Mouse (Mus musculus): Measurements from ENCODE around the gene Slc38a1. TPM values are rescaled to one million over a fixed set of nuclear protein-coding genes. Genes with fewer than 3 reads are reported as not detected.

The Slc38a1 gene
- total RNA-seq, 4 experiments from 2014 or later: 84.8 to 97.3 (median 90.0) TPM

DNA sequence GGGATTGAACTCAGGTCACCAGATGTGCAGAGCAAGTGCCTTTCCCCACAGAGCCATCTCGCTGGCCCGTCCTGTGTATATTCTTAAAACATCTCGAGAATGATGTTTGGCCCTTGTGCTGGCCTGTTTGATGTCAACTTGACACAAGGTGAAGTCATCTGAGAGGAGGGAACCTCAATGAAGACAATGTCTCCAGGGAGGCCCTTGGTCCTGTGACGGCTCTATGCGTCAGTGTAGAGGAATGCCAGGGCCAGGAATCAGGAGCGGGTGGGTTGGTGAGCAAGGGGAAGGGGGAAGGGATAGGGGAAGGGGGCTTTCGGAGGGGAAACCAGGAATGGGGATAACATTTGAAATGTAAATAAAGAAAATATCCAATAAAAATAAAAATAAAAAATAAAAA lies 25.2 kb downstream of the Slc38a1 start:
- DNase-seq (ENCODE audit: low spot score in 2 of 2): no peak

DNA sequence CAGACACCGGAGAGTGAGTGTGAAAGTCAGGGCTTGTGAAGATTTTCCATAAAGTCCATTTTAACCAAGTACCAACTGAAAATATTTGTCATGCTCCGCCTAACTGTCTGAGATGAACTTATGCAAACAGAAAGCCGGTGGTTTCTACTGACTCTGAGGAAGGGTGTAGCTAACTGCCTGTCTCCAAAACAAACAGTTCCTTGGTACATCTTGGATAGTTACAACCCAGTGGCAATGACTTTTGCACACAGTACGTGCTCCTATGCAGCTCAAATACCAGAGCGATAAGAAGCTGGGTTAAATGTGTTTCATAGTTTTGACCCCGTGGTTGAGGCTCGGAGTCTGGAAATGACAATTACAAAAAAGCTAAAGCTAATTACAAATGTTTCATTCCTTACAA lies 34.0 kb downstream of the Slc38a1 start:
- no peak for DNase-seq (ENCODE audit: low spot score in 2 of 2)

DNA sequence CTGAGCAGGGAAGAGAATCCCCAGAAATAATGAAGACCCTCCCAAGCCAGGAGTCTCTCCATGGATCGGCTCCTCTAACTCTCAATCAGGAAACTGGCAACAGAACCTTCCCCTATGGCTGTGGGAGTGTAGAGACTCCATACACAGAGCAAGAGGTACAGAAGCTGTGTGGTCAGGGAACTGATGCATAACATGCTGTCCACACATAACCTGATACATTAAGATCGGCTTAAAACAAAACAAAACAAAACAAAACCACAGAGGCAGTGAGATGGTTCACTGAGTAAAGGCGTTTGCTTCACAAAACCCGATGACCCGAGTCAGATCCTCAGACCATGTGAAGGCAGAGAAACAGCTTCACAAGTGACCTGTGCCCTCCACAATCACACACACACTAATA lies 35.3 kb downstream of the Slc38a1 start:
- no peak for DNase-seq (ENCODE audit: low spot score in 2 of 2)

DNA sequence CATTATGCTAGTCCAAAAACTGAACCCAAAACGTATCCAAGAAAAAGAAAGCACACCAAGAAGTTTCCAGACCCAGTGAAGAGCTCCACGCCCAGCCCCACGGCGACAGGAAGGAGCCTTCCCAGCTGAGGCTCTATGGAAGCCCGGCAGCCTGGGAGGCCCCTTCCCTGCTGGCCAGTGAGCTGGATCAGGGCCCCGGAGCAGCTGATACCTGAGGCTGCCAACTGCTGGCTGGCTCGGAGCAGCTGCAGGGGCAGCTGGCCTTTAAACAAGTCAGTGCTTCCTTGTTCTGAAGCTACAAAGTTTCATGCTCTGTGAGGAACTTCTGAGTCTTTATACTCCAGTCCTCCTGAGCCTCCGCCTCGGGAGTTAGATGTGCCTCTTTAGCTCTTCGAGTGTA lies 38.4 kb downstream of the Slc38a1 start:
- DNase-seq (ENCODE audit: low spot score in 2 of 2): peak; percentile 35 to 37

DNA sequence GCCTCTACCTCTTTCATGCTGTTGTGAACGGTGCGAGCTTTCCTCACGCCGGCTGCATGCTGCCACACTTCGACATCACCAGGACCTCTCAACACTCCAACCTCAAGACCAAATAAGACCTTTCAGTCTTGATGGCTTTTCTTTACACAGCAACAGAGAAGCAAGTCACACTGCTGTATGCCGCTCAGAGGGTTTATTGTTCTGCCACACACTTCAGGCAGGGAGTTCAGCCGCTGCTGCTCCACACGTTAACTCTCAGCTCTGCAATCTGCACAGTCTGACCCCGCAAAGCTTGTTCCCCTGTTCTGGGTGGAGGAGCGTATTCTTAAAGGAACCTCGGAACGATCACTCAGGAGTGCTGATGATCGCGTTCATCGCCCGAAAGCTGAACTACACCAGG lies 40.7 kb downstream of the Slc38a1 start:
- DNase-seq (ENCODE audit: low spot score in 2 of 2): no peak

DNA sequence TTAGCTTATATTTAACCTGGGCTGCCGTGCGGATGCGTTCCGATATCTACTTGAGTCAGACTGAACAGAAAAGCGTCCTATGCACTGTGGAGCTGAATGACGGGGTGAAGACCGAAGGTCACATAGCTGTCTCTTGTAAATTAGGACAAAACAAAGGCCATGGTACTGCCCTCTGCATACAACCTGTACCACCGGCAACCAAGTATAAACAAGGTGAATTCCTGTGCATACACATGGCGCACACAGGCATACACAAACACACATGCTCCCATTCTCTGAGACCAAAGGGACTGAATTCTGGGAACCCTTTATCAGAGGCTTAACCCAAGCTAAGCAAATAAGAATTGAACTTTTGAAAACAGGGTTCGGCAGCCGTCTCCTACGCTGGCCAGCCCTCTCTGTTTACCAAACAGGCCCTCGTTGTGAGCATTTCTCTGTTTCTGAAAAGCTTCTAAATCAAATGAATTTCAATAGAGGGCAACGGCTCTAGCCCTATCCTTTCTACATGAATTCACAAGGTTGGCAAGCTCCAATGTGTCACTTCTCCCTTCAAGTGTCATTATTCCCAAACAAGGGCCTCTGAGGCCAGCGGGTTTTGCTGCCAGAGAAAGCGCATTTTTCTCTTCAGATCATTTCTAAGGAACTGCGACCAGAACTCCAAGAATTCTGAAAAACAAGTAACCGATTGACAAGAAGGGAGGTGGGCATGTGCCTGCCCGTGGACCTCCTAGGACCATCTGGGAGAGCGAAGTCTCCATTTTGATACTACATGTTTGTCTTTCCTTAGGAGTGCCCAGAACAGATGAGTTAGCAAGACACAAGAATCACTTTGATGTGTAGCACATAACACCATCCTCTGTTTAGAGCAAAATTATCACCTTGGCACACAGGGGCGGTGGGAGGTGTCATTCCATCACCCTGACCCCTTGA lies 42.6 kb downstream of the Slc38a1 start:
- peak; percentile 37 to 55 for DNase-seq (ENCODE audit: low spot score in 2 of 2)

DNA sequence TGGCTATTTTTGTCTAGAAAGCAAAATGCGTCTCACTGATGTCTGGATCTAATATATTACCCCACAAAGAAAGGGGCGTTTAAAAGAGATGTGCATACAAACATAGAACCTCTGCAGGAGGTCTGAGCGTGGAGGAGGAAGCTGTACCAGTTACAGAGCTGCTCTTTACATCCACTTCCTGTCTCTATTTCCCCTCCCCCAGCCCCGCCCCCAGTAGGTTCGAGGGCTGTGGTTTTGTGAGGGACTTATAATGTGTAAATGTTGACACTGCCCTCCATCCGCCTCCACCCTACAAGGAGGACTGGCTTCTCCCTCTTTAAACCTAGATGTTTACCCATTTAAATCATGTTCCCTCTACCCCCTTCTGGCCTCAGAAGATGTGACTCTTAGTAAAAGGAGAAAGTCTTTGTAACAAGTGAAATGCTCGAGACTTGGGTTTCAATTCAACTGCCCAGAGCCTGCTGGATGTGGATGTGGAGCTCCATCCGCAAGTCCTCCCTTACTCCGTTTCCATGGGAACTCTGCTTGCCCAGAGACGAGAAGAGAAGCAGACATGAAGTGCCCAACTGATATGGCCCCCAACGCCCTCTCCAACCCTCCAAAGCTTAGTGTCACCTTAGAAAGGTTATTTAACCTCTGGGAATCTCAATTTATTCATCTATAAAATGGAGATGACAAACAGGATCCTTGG lies 43.7 kb downstream of the Slc38a1 start:
- no peak for DNase-seq (ENCODE audit: low spot score in 2 of 2)

DNA sequence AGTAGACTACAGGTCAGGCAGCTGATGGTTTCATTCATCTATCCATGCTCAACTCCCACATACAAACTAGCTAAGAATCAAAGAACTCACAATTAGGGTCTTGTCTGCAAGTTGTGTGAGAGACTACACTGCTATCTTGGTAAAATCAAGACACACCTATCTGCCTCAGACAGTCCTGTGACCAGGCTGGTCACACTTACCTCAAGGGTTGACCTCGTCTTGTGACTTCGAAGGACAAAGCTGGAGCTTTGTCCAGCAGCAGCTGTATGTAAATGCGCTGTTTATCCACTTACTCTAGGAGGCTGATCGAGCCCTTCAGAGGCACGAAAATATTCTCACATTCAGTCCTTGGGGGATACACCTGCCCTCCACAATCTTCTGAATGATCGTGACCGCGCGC lies 45.6 kb downstream of the Slc38a1 start:
- DNase-seq (ENCODE audit: low spot score in 2 of 2): no peak

DNA sequence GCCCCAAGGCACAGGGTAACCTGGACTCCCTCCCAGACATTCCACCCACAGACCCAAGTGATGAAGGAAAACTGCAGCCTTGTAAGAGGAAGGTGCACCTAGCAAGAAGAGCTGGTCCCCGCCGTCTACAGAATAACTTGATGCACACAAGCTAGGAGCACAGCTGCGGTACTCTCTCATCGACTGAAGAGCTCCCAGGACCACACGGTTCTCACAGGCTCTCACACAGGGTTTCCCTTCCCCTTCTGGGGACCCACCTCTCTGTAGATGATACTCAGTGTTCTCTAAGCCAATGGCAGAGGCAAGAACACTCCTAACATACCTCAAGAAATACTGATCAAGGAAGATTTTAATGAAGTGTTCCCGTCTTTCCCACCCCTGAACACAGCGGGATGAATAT lies 48.4 kb downstream of the Slc38a1 start:
- DNase-seq (ENCODE audit: low spot score in 2 of 2): no peak

DNA sequence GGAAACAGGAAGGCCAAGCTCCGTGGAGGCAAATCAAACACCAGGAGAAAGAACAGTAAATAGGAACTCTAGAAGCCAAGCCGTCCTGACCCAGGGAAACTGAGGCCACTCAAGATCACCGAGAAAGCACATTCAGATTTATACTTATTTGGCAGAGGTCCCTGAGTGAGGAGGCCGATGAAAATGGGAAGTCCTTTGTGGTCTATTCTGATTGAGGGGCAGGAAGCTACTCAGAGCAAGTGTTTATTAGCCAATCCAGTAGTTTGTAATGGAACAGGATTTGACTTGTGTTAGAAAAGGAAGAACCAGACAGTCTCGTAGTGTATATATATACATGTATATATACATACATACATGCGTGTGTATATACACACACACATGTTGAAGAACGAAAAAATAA lies 48.8 kb downstream of the Slc38a1 start:
- DNase-seq (ENCODE audit: low spot score in 2 of 2): no peak

GRCm38 (mm10) chr15:96593457-96593856 lies 49.3 kb downstream of the Slc38a1 start:
- no peak for DNase-seq (ENCODE audit: low spot score in 2 of 2)

- DNase-seq (ENCODE audit: low spot score in 2 of 2): no peak
These were observed 49.7 kb downstream of the Slc38a1 start for GRCm38 (mm10) chr15:96592976-96593375.

DNA sequence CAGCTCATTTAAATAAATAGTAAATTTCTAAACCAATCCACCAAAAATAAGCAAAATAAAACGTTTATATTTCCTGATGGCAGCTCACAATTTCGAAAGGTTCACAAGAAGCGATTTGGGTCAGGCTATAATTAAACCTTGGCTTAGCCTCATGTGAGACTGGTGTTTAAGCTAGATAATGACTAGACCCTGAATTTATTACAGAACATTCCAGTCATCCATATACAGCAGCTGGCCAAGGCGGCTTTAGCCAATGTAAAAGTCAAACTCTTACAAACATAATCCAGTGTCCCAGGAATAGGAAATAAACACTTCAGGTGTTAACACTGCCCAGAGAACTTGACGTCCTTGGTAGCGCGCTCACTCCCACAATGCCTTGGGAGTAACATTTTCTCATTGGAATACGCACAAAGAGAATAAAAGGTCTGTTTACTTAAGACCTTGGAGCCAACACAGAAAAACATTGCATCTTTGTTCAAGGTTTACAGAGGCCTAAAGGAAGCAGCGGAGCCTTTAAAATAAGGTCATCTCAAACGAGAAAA lies 50.8 kb downstream of the Slc38a1 start:
- DNase-seq (ENCODE audit: low spot score in 2 of 2): no peak

DNA sequence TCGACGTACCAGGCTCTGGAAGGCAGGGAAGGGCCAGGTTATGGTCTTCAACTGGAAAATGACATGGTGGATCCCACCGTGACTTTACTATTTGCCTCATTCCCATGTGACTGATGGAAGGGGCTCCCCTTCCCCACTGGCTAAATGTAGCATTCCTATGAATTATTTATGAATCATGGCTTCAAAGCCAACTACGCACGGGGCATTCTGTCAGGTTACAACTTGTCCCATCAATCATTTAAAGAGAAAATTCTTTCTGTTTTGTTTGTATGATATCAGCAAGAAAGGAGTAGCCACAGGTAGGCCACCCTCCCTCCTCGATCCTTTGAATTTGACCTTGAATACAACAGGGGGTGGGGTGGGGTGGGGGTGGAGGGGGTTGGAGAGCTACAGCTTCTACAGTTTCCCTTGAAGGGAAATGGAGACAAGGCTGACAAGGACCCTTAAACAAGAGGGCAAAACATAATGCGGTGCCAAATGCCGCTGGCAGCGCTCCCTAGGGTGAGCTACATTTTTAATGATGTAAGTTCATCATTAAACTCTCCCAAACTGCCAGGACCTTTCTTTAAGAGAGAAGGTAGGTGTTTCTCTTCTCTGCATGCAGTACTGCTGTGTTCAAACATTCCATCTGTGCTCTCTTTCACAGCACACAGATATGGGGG lies 53.6 kb downstream of the Slc38a1 start:
- DNase-seq (ENCODE audit: low spot score in 2 of 2): no peak

DNA sequence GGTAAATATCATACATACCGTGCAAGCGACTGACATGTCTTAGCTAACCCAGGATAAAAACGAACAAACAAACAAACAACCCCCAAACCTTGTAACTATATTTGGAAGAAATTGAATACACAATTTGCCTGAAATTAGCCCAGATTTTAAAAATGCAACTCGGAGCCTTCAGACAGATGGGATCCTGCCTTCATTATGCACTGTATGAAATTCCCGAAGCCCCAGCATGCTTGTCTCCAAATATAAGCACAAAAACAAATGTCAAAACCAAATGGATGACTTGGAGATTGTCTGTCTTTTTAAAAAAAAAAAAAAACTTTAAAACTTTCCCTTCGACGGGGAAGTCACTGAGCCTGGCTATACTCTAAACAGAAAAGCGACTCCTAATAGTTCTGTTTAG lies 54.7 kb downstream of the Slc38a1 start:
- DNase-seq (ENCODE audit: low spot score in 2 of 2): no peak

GRCm38 (mm10) chr15:96583371-96584008 lies 59.2 kb downstream of the Slc38a1 start:
- DNase-seq (ENCODE audit: low spot score in 2 of 2): no peak

DNA sequence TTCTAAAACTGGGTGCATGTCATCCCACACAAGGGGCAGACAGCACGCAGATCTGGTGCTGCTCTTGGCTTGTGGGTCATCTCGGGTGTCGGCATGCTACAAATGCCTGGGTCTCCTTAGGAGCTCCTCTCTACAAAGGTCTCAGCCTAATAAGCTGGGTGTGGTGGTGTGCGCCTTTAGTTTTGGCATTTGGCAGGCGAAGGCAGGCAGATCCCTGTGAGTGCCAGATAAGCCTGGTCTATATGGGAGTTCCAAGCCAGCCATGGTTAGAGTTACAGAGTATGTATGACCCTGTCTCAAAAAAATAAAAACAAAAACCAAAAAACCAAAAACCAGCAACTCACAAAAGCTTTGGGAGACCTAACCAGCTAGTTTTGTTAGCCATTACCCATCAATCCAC lies 65.7 kb downstream of the Slc38a1 start:
- no peak for DNase-seq (ENCODE audit: low spot score in 2 of 2)

DNA sequence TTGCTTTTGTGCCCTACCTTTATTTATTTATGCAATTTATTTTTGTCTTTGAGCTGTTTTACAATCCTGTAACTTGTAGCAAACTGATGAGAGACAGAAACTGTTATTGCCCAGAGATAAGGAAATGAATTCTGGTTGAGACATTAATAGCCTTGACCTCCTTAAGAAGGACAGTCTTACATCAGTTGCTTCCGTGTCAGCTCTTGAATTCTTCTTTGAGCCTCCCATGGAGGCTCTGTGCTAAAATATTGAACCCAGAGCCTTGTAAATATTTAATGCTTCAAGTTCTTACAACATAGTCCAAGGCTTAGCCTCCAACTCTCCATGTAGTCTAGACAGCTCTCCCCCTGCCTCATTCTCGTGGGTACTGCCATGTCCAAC lies 73.7 kb downstream of the Slc38a1 start:
- DNase-seq (ENCODE audit: low spot score in 2 of 2): no peak

DNA sequence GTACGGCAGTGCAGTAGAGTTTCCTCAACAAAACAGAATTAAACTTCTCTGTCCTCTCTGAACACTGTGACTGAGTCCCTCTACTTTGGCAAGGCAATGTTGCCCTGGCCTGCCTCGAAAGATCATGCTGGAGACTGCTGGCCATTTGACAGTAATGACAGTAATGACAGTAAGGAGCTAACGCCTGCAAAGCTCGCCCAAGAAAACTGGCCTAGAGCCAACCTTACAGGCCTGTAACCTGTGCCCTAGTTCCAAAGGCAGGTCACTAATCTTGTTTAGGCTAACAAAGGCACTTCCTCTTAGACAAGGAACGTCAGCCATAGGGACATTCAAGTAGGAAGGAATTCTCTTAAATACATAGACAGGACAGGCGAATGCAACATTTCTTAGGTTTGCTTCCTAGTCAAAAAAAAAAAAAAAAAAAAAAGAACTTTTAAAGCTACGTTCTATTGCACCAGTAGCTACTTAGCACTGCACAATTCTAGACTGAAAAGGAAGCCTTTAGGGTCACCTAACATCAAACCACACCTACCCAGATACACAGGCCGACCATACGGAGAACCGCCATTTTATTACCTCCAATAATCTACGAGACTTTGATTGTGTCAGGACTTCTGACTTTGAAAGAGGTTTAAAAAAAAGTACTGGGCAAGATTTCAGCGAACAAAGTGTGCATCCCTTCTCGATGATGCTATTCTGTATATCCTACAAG lies 74.3 kb downstream of the Slc38a1 start:
- DNase-seq (ENCODE audit: low spot score in 2 of 2): no peak

GRCm38 (mm10) chr15:96566850-96567271 lies 75.9 kb downstream of the Slc38a1 start:
- DNase-seq (ENCODE audit: low spot score in 2 of 2): no peak

GRCm38 (mm10) chr15:96563852-96564251 lies 78.9 kb downstream of the Slc38a1 start:
- DNase-seq (ENCODE audit: low spot score in 2 of 2): no peak
